Mouse (Mus musculus): Measurements from ENCODE around the gene Ptpn3. TPM values are rescaled to one million over a fixed set of nuclear protein-coding genes. Genes with fewer than 3 reads are reported as not detected.
A peak's percentile ranks its signal among the peaks of the same experiment; 100 is the strongest.

Ptpn3 gene
- polyA plus RNA-seq, 1 experiment from 2014 or later: 4.4 TPM

DNA sequence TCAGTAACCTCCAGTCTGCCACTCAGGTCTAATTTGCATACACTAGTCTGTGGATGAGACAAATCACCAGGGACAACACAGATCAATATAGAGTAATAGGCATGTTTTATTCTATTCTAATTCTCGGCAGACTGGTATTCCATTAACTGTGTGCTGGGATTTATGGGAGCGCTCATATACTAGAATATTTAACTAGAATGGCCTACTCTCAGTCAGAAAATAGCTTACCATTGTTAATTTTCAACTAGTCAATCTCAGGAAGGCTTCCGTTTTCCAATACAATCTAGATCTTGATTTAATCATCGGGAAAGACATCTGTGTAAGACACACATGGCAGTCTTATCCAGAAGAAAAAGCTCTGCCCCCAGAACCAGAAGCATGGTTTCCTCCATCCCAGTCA is 3.5 kb downstream of the Ptpn3 start:
- no peak for TF ChIP-seq CTCF (IDR thresholded peaks at IDR 0.05; ENCODE audit: low read depth)
- DNase-seq: no peak
- Histone ChIP-seq H3K9ac (no peak overlapping the region), H3K4me3 (ENCODE audit: low read depth, low read length) (no peak overlapping the region), H3K27ac (ENCODE audit: low read depth) (no peak overlapping the region), H3K36me3 (ENCODE audit: insufficient read depth) (no peaks in the 10 kb centered on the region), H3K4me1 (ENCODE audit: insufficient read depth) (peaks cover 10% of the 10 kb centered on the region), H3K4me2 (no peak overlapping the region), H3K27me3 (ENCODE audit: insufficient read depth, low read length) (peaks cover 11% of the 10 kb centered on the region; the same call in 1 of the 2 replicates), H3K9me3 (ENCODE audit: low read depth, low read length) (no peaks in the 10 kb centered on the region)
- no peak for ATAC-seq (ENCODE audit: insufficient read depth)
- 78% methylated on average over 4 of the region's 4 CpGs for WGBS

DNA sequence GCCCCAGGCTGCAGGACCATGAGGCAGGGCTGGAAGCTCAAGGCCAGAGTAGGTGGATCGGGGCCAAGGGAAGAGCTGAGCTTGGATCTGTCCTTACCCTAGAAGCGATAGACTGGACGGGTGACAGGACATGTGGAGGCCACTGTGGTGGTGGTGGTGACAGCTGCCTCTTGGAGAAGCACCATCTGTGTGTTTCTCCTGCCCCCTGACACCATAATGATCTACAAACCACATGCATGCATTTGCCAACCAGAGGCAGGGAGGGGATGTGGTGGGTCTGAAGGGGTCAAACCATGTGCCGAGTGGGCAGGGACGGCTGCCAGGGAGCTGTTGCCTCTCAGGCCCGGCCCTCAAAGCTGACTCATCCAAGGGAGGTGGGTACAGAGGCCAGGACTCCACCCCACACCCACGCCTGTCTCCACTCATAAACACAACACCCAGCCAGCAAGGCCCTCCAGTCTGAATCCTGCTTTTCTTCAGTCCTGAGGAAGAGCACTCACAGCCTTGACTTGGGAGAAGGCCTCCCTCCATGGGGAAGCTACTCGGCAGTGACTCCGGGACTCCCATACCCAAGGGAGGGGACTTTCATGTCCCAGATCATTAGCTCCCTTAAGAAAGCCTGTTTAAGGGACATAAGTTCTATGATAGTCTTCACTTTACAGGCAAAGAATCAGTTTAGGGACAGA is 6.5 kb downstream of the Ptpn3 start:
- H3K9me3 ChIP-seq (ENCODE audit: low read depth, low read length): no peaks in the 10 kb centered on the region
- H3K4me1 ChIP-seq (ENCODE audit: insufficient read depth): peaks cover 6% of the 10 kb centered on the region; the same call in 1 of the 2 replicates
- no peak overlapping the region for H3K4me3 ChIP-seq (ENCODE audit: low read depth, low read length)
- TF ChIP-seq CTCF (IDR thresholded peaks at IDR 0.05; ENCODE audit: low read depth): no peak
- DNase-seq (peak; percentile 85), ATAC-seq (ENCODE audit: insufficient read depth) (peak; percentile 91)
- H3K27ac ChIP-seq (ENCODE audit: low read depth): peak overlapping the region; percentile 56
- H3K4me2 ChIP-seq: no peak overlapping the region
- 30% methylated on average over 9 of the region's 9 CpGs for WGBS
- peaks cover 4% of the 10 kb centered on the region; the same call in 1 of the 2 replicates for H3K27me3 ChIP-seq (ENCODE audit: insufficient read depth, low read length)
- no peaks in the 10 kb centered on the region for H3K36me3 ChIP-seq (ENCODE audit: insufficient read depth)
- H3K9ac ChIP-seq: no peak overlapping the region

DNA sequence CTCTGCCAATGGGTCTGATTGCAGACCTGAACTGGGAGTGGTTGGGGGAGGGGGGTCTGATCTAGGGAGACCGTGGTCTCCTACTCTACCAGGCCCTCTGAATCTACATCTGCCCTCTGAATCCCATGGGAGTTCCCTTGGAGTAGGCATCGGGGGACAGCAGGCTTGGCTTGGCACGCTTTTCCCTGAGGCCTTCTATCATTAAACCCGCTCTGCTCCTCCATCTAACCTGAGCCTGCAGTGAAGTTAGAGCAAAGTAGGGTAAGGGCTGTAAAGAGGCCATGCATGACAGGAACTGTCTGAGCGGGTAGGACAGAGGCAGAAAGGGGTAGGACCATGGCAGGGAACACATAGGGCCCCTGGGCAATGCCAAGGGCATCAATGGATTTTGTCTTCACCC is 9.0 kb downstream of the Ptpn3 start:
- WGBS: 90% methylated on average over 5 of the region's 5 CpGs
- no peak overlapping the region for H3K4me2 ChIP-seq
- DNase-seq: no peak
- no peak overlapping the region for H3K9ac ChIP-seq
- no peaks in the 10 kb centered on the region for H3K27me3 ChIP-seq (ENCODE audit: insufficient read depth, low read length)
- H3K4me1 ChIP-seq (ENCODE audit: insufficient read depth): peaks cover 6% of the 10 kb centered on the region; the same call in 1 of the 2 replicates
- H3K4me3 ChIP-seq (ENCODE audit: low read depth, low read length): no peak overlapping the region
- H3K27ac ChIP-seq (ENCODE audit: low read depth): no peak overlapping the region
- H3K36me3 ChIP-seq (ENCODE audit: insufficient read depth): no peaks in the 10 kb centered on the region
- no peak for TF ChIP-seq CTCF (IDR thresholded peaks at IDR 0.05; ENCODE audit: low read depth)
- no peaks in the 10 kb centered on the region for H3K9me3 ChIP-seq (ENCODE audit: low read depth, low read length)
- ATAC-seq (ENCODE audit: insufficient read depth): no peak

DNA sequence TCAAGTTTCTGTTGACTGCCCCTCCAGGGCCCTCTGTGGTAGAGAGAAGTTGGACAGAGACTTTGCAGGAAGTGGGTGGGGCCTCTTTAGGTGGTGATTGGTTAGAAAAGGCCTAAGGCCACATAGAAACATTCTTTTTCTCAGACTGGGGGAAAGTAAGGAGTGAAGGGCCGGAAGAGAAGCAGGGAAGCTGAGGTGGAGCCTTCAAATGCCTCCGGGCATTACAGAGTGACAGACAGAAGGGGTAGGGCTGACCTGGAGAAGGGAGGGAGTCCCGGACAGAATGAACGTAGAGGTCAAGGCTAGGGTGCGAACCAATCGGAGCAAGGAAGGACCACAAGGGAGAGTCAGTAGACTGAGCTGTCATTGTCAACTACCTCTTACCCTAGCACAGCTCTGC is 11.6 kb downstream of the Ptpn3 start:
- no peak for DNase-seq
- Histone ChIP-seq H3K27ac (ENCODE audit: low read depth) (no peak overlapping the region), H3K27me3 (ENCODE audit: insufficient read depth, low read length) (no peaks in the 10 kb centered on the region), H3K36me3 (ENCODE audit: insufficient read depth) (no peaks in the 10 kb centered on the region), H3K9ac (no peak overlapping the region), H3K4me3 (ENCODE audit: low read depth, low read length) (no peak overlapping the region), H3K4me2 (no peak overlapping the region), H3K9me3 (ENCODE audit: low read depth, low read length) (no peaks in the 10 kb centered on the region), H3K4me1 (ENCODE audit: insufficient read depth) (peaks cover 4% of the 10 kb centered on the region; the same call in 1 of the 2 replicates)
- ATAC-seq (ENCODE audit: insufficient read depth): no peak
- no peak for TF ChIP-seq CTCF (IDR thresholded peaks at IDR 0.05; ENCODE audit: low read depth)
- WGBS: 83% methylated on average over 6 of the region's 6 CpGs

DNA sequence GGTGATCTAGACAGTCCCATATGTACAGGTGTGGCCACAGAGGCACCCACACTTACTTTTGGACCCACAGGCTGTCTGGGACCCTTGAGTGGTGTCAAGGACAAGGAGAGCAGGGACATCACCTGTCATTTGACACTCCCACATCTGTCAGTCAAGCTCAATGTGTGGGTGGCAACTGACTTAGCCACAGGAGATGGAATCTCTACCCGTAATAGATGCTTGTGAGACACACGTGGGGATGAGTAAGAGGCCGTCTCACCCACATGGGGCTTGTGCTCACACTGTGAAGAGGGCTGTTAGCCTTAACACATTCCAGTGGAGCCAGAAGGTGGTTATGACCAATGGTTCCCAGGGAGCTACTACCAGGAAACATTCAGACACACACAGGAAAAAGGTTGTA is 13.8 kb downstream of the Ptpn3 start:
- Histone ChIP-seq H3K9me3 (ENCODE audit: low read depth, low read length) (no peaks in the 10 kb centered on the region), H3K27ac (ENCODE audit: low read depth) (no peak overlapping the region), H3K9ac (no peak overlapping the region), H3K4me2 (no peak overlapping the region), H3K4me1 (ENCODE audit: insufficient read depth) (no peaks in the 10 kb centered on the region), H3K36me3 (ENCODE audit: insufficient read depth) (no peaks in the 10 kb centered on the region), H3K4me3 (ENCODE audit: low read depth, low read length) (no peak overlapping the region), H3K27me3 (ENCODE audit: insufficient read depth, low read length) (no peaks in the 10 kb centered on the region)
- TF ChIP-seq CTCF (IDR thresholded peaks at IDR 0.05; ENCODE audit: low read depth): no peak
- 82% methylated on average over 3 of the region's 3 CpGs for WGBS
- ATAC-seq (ENCODE audit: insufficient read depth) (no peak), DNase-seq (no peak)

DNA sequence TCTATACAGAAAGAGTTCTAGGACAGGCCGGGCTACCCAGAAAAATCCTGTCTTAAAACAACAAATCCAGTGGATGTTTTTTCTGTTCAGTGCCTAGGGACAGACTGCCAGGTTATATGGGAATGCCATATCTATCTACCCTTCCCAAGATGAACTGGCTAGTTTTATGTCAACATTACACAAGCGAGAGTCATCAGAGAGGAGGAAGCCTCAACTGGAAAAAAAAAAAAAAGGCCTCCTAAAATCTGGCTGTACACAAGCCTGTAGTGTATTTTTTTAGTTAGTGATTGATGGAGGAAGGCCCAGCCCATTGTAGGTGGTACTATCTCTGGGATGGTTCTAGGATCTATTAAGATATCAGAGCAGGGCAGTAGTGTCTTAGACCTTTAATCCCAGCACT is 16.4 kb downstream of the Ptpn3 start:
- Histone ChIP-seq H3K4me2 (no peak overlapping the region), H3K27ac (ENCODE audit: low read depth) (no peak overlapping the region), H3K27me3 (ENCODE audit: insufficient read depth, low read length) (no peaks in the 10 kb centered on the region), H3K4me3 (ENCODE audit: low read depth, low read length) (no peak overlapping the region), H3K36me3 (ENCODE audit: insufficient read depth) (no peaks in the 10 kb centered on the region), H3K4me1 (ENCODE audit: insufficient read depth) (no peaks in the 10 kb centered on the region), H3K9ac (no peak overlapping the region), H3K9me3 (ENCODE audit: low read depth, low read length) (no peaks in the 10 kb centered on the region)
- no peak for DNase-seq
- ATAC-seq (ENCODE audit: insufficient read depth): no peak
- TF ChIP-seq CTCF (IDR thresholded peaks at IDR 0.05; ENCODE audit: low read depth): no peak
- WGBS: 72% methylated on average over 2 of the region's 2 CpGs

DNA sequence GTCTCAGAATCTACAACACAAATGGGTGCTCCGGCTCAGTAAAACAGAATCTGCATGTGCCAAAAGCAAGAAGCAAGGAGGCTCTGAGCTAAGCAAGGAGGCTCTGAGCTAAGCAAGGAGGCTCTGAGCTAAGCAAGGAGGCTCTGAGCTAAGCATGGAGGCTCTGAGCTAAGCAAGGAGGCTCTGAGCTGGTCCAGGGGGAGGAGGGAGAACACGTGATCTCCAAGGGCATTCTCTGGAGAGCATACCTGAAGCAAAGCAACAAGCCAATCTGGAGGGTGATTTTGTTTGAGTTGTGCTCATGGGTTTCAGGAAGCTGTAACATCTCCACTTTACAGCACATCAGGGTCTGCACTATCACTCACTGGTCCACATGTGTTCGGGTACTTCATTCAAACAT is 18.4 kb downstream of the Ptpn3 start:
- H3K4me3 ChIP-seq (ENCODE audit: low read depth, low read length): no peak overlapping the region
- H3K9ac ChIP-seq: no peak overlapping the region
- no peaks in the 10 kb centered on the region for H3K4me1 ChIP-seq (ENCODE audit: insufficient read depth)
- H3K9me3 ChIP-seq (ENCODE audit: low read depth, low read length): no peaks in the 10 kb centered on the region
- no peak overlapping the region for H3K27ac ChIP-seq (ENCODE audit: low read depth)
- H3K4me2 ChIP-seq: no peak overlapping the region
- ATAC-seq (ENCODE audit: insufficient read depth) (no peak), DNase-seq (no peak)
- no peak for TF ChIP-seq CTCF (IDR thresholded peaks at IDR 0.05; ENCODE audit: low read depth)
- no peaks in the 10 kb centered on the region for H3K27me3 ChIP-seq (ENCODE audit: insufficient read depth, low read length)
- no peaks in the 10 kb centered on the region for H3K36me3 ChIP-seq (ENCODE audit: insufficient read depth)
- WGBS: 67% methylated on average over 3 of the region's 3 CpGs

Measured in lung, embryonic 14.5 days (tissue).